Mouse (Mus musculus): ENCODE data around the gene Srp68. TPM values are rescaled to one million over a fixed set of nuclear protein-coding genes. Genes with fewer than 3 reads are reported as not detected.
A peak's percentile ranks its signal among the peaks of the same experiment; 100 is the strongest.

The Srp68 gene
- 10 to 100 TPM; 65.8 to 75.9 TPM for total RNA-seq (2021)
- long read RNA-seq, experiment 1, transcript Srp68-201 (16 exons, 2,526 nt), result major isoform, 58 of 80 reads
- long read RNA-seq, experiment 1, partial matches to known transcripts, result 21 of 80 reads
- long read RNA-seq, experiment 1, other reads (novel, unspliced or antisense), result 1 of 80 reads
- long read RNA-seq, experiment 2, transcript Srp68-201 (16 exons, 2,526 nt), result major isoform, 87 of 105 reads
- long read RNA-seq, experiment 2, partial matches to known transcripts, result 10 of 105 reads
- long read RNA-seq, experiment 2, other reads (novel, unspliced or antisense), result 8 of 105 reads

DNA sequence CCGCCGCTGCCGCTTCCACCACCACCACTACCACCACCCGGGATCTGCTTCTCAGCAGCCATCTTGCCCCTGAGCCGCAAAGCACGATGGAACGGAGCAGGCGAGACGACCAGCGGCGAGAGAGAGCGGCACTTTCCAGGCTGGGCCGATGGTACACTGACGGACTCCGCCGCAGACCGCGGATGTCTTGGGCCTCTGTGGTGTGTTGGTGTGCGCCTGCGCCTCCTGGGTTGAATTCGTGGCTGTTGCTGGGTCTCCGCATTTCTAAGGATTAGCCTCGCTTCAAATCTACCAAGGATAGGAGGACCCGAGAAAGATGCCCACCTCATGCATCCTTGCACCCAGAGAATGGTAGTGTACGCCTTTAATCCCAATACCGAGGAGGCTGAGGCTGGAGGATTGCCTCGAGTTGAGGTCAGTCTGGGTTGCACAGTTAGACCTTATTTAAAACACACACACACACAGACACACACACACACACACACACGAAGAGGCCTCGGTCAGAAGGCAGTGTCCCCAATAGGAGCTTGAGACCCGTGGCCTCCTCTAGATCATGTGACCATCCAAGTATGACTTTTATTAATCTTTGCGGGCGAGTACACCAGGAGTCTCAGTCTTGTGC, at the start of gene Srp68:
TSS of gene Srp68 (minus strand) at position 173 of the 622 bp plus-strand sequence.
- peak; percentile 91 for DNase-seq

DNA sequence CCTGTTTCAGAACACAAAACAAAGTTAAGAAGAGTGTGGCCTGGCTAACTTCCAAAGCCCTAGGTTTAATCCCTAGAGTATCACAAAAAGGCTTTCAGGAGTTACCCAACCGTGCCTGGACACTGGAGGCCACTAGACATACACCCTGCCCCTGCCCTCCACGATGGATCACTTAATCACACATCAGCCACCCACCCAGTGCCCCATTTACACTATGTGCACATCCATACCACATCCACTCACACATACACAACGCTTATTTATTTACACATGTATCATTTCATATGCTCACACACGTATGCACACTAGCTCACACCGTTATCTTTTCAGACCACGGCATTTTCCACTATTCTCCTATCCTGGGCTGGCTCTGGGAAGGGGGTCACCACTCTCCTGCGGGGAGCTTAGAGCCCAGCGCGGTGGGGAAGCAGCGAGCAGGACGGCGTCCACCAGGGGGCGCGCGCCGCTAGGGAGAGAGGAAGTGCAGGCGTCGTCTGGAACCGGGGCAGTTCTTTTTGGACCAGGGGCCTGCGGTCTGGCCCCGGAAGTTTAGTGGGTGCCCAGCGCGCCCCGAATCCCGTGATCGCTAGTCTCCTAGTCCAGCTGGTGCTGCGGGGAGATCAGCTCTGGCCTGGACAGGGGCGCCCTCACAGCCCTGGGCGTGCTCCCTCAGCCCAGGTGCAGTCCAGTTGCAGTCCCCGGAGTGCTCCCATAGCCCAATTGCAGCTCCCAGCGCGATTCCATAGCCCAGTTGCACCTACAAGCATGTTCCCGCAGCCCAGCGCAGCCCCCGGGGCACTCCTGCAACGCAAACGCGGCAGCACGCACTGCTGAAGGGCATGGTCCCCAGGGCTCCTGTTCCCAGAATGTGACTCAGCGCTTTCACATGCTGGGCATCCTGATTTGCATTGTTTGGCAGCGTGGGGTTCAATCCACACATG, 45.0 kb upstream of the Srp68 start:
- peak; percentile 73 for DNase-seq

DNA sequence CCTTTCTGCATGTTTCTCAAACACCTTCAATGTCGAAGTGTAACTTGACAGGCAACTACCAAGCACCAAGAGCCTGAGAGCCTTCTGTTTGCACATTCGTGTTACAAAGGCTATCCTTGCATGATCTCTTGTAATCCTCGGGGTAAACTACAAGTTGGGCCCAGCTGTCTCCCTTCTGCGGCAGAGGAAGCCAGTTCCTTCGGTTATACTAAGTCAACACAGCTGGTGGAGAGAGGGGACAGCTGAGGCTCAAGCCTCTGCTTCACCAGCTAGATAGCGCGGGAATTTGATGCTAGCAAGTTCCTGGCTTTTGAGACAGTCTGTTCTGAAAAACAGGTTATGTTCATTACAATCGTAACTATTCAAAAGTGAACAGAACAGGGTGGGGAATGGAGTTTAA, 38.3 kb upstream of the Srp68 start:
- DNase-seq, result no peak

DNA sequence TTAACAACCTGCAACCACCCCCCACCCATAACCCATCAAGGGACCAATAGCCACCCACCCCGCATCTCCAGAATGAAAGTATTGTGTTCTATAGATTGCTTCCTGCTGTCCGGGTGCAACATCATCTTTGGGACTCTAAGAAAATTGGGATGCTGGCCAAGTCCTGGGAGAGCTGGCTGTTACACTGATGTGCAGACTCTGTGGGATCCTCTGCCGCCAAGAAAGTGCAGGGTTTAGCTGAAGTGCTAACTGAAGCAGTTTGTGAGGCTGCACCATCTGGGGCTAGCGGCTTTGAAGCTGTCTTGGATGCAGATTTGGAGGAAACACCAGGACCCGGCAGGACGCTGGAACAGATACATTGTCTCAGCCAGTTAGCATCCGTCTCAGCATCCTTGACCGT, 37.2 kb upstream of the Srp68 start:
- no peak for DNase-seq

DNA sequence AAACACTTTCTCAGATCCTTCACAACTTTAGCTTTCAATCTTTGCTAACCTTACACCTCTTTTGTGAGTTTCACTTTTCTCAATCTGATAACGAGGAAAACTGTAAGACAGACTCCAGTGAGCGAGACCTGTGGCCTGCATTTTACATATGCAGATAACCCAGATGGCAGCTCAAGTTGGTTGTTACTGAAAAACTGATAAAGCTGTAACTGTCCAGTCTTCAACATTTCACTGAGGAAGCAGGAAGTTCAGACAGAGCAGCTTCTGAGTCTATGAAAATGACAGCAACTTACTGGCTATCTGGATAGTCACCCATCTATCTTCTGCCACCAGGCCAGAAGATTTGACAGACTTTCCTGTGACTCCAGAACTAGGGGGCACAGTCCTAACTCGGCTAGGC, 35.6 kb upstream of the Srp68 start:
- no peak for DNase-seq

DNA sequence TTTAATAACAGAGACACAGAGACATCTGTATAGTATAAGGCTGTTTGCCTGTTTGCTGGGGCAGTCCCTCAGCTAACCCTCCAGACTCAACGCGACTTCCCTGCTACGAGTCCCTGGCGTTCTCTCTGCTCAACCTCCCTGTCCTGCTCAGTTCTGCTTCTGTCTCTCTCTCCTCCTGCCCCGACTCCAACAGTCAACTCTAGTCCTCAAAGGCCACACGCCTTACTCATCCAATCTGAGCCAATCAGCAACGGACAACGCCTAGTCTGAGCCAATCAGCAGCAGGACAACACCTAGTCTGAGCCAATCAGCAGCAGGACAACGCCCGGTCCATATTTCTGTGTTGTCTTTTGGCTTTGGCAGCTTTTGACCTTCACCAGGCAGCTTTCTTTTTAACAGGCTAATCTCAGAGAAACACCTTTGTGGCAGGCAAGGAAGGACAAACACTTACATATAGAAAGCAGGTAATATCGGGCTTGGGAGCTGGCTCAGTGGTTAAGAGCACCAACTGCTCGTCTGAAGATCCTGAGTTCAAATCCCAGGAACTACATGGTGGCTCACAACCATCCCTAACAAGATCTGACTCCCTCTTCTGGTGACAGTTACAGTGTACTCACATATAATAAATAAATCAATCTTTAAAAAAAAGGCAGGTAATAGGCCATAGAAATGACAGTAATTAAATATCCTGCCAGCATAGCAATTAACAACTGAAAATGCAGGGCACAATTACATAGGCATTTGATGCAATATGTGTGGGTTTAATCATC, 33.9 kb upstream of the Srp68 start:
- no peak for DNase-seq

DNA sequence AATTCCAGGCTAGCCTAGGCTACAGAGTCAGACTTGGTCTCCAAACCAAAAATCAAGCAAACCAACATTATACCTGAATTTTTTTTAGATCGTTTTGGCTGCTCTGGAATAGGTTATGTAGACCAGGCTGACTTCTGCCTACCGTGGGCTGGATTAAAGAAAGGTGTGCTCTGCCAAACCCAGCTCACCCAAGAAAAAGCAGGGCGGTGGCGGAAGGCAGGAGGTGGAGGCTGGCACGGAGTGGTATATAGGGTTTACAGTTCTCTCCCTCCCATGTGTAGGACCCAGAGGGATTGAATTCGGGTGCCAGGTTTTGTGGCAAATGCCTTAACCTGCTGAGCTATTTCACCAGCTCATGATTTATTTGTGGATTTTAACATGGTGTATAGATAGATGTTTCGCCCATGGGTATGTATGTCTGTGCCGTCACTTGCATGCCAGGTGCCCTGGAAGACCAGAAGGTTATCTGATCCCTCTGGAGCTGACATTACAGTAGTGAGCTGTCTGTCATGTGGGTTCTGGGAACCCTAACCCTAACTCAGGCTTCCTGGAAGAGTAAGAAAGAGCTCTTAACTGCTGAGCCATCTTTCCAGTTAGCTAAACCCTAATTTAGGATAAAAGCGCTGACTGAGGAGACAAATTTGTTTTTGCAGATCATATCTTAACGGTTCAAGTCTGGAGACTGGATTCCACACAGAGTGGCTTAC, 33.2 kb upstream of the Srp68 start, which contains the start of gene Exoc7:
TSS of gene Exoc7 (minus strand) at position 215 of the 707 bp plus-strand sequence.
- no peak for DNase-seq

DNA sequence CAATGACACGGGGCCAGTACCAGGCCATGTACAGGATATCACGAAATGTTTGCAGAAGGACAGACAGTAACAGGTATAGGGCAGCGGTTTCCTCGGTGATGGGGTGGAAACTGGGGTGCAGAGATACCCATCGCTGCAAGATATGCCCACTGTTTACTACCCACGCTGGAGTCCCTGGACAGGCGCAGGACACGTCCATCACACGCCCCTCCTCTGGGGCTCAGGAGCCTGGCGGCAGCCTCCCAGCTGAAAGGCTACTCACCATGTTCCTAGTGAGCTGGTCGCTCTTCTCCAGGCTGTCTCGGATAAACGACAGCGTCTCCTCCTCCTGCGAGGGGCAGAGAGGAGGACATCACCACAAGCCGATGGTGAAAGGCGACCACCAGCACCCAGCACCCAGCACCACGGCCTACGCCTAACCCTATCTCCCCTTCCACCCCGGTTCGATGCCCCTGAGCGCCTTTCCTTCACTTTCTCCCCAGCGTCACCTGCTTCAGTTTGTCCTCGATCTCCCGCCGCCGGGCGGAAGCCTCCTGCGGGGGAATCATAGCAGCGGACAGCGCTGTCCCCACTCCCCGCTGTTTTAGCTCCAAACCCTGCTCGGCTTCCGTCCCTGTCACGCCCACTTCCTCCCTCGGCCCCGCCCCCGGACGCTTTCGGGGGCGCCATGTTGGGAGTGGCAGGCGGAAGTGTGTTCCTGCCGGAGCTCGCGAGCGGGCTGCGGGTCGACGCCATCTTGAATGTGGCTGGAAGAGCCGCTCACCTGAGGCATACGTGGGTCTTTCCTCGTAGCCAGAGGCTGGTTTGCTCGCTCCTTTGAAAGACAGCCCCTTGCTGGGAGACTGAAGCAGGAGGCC, 32.3 kb upstream of the Srp68 start:
- DNase-seq, result peak; percentile 94

DNA sequence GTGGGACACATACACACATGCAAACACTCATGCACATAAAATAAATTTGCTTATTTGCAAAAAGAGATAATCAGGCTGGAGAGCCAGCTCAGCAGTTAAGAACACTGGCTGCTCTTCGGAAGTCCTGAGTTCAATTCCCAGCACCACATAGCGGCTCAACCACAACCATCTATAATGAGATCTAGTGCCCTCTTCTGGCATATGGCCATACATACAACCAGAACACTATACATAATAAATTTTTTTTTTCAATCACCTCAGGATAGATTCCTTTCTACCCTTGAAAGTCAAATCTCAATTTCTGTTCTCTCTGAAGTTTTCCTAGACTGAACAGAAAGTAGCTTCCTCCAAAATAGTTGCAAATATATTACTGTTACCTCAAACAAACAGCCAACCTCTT, 31.4 kb upstream of the Srp68 start:
- DNase-seq, result no peak

DNA sequence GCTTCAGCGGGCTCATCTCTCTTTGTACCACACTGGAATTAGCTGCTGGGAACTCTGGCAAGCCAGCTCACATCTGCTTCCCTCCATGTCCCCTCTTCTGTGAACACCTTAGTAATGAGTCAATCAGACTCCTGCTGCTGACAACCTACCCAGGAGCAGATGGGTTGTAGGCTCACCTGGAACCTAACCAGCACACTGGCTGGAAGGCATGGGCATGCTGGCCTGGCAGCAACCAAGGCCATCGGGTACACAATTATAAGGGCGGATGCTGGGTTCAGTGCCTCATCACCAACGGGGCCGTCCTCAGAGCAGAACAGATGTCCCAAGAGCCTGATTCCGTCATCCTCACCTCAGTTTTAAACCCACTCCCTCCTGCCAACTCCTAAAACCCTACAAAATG, 24.6 kb upstream of the Srp68 start:
- no peak for DNase-seq

DNA sequence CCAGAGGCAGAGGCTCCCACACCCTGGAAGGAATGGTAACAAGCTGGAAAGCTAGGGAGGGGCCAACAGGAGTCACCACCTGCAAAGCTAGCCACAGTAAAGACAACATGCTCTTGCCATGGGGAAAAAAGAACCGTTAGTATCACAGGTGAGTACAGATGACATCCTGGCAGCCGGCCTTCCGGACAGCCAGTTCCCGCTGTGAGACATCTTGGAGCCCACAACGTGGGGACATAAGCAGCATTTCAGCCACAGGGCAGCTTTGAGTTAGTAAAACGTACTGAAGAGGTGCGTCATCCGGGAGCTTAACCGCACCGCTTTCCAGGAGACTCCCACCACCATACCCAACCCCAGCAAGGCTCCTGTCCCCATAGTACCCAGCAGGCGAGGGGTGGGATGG, 24.2 kb upstream of the Srp68 start:
- DNase-seq, result no peak

DNA sequence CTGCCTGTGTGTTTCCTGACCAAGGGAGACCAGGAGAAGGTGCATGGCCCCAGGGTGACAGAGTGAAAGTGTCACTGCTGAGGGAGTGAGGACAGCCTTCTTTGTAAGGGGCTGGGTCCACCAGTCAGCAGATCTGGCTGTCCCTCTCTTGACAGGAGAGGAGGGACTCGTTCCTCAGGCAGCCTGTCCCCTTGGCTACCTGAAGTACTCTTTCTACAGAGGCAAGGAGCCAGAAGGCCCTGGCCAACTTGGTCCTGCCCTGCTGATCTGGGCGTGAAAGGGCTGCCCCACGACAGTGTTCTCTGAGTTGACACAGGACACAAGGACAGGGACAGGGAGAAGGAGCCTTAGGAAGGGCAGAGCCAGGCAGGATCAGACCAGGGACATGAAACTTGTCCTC, 23.0 kb upstream of the Srp68 start:
- no peak for DNase-seq

DNA sequence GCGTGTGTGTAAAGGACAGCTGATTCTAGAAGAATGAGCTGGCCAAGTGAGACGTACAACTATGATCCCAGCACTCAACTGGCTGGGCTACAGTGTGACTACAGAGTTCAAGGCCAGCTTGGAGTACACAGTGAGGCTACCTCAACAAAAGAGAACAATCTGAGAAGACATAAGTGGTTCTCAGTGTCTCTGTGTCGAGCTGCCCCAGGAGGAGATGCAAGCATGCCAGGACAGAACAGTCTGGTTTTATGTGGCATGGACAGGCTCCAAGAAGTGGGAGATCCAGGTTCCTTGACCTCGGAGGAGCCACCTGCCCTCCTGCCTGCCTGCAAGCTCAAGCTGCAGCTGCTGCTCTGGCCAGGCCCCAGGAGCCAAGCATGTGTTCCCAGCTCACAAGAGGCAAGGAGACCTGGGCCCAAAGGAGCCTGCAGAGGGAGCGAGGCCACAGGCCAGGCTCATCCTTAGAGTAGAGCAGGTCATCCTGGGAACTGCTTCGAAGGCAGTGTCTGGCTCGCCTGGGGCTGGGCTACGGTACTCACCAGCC, 22.2 kb upstream of the Srp68 start:
- no peak for DNase-seq

DNA sequence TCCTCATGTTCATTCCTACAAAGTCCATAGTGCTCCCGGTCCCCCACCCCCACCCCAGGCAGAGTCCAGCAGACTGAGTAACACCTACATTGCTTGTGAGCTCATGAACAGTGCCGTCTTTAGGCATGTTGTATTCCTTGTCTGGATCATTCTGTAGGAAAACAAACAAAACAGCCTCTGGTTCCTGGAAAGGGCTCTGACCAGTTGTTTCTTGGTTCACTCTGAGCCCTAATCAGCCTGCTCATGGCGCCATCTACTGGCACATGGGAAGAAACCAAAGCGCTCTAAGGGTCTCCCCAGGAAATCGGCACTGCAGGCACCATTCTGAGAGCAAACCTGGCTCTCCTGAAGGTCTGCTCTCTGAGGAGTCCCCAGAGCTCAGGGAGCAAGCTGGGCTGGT, 20.3 kb upstream of the Srp68 start:
- DNase-seq, result no peak

DNA sequence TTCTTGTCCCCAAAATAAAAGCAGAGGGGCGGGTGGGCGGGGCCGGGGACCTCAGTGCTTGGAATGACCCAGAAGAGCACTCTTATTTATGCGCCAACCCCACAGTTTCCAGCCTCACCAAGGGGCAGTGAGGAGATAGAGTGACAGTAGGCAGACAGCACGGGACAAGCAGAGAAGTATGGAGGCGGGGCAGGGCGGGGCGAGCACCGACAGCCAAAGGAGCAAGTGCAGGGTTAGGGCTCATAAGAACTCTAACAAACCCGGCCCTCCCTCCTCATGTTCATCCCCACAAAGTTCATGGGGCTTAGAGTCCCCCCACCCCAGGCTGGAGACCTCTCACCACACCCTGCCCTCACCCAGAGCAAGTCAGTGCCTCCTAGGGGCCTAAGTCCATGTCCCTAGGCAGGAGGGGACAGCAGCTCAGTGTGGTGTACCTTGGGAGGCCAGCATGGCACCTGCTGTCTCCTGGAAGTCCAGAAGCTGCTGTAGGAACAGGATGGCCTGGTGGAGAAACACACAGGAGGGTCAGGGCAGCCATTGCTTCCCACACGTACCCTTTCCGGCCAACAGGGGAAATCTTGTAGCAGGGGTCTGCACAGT, 19.6 kb upstream of the Srp68 start:
- DNase-seq, result no peak

DNA sequence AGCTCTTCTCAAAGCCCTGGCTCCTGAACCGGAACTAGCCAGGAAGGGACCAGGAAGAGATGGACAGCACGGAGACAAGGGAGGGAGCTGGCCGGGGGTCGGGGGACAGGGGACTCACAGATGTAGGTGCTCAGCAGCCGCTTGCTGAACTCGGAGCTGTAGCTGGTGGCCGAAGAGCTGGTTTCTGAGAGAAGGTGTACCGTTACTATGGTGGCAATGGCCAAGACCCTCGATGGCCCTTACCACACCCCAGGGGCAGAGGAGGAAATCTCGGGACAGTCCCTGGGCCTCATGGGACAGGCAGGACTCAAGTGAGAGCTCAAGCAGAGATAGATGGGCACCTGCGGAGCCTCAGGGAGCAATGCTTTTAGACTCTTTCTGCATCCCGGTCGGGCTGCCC, 18.4 kb upstream of the Srp68 start:
- no peak for DNase-seq

DNA sequence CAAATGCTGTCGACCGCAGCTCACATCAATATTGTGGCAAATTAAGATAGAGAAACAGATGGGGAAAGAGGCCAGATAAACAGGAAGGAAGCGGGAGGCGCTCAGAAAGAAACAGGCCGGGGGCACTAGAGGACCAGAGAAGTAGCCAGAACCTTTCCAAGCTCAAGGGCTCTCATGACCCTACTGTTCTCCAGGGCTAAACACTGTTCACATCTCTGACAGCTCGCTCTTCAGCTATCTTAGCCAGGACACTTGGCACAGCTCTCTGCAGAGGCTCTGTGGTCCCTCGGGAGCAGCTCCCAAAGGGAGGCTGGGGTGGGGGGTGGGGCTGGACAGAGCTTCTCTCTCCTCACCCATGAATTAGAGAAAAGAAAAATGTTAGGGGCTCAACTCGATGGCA, 16.5 kb upstream of the Srp68 start:
- DNase-seq, result no peak

DNA sequence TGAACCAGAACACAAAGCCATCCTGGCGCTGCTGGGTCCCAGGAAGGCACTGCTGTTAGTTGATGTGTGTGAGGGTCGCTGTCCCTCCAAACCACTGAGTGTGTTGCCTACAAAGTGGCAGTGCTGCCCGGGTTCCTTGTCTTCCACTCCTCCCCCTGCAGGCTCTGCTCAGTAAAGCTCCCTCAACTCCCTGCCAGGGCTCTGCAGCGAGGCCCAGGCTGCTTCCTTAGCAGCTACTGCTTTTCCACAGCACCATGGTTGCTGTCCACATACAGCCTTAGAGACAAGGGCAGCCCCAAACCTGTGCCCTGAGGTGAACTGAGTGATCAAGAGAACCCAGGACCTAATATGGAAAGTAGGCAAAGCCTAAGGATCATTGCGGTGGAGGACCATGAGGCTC, 13.3 kb upstream of the Srp68 start:
- no peak for DNase-seq

DNA sequence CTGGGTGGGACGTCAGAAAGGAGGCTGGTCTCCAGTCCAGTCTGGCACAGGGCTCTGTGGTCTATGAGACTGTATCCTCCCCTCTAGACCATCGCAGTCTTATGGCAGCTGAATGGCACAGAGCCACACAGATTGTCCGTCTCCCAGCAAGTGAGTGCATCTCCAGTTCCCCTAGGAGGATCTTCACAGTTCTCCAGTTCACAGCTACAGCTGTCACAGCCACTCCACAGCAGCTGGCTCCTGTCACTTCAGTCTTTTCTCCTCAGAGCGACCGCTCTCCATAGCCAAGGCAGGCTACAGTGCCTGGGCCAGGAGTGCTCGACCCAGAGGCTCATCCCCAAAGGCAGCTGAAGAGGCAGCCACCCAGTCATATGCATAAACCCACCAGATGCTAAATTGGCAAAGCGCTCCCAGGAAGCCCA, 11.8 kb upstream of the Srp68 start:
- DNase-seq, result no peak

DNA sequence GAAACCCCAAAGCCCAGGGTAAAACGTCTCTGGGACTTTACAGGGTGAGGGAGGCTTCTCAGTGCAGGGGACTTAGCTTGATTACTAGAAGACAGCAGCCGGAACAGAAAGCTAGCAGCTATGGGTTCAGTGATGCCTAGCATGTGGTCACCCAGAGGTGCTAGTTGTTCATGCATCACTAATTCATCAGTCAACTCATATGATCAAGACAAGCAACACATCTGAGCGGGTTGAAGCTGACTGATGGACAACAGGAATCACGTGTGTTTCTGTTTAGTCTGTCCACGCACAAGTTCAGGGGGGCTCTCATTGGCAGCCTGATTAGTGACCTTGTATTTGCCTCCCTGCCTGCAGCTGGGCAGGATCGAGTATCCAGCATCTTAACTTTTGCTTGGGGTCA, 10.0 kb upstream of the Srp68 start:
- no peak for DNase-seq

Measured in gastrocnemius, postnatal 25 days (tissue).